Mouse (Mus musculus) thymus, postnatal 0 days (tissue): ENCODE measurements around the gene Zzz3. TPM values are rescaled to one million over a fixed set of nuclear protein-coding genes. Genes with fewer than 3 reads are reported as not detected.
A peak's percentile ranks its signal among the peaks of the same experiment; 100 is the strongest.

Experiments
- DNase-seq: peaks from one replicate; pipeline ENCODE4 v3.0.0-alpha.2; 2015; ENCODE audit warnings: low spot score
- polyA plus RNA-seq: library from polyadenylated mRNA; unstranded; fragments of >200 nt; fragmentation: Nextera tagmentation; extraction: Ambion mirVana; gene quantifications from 2 replicates; pipeline ENCODE4 v1.2.1, GENCODE M21; 2015

The Zzz3 gene
- 41.7 and 44.6 TPM in 2 replicates for polyA plus RNA-seq

- peak; percentile 94 for DNase-seq
Observed at GRCm38 (mm10) chr3:152395350-152396277, at the start of gene Zzz3. Gene Zzz3, plus strand, starts transcription at chr3:152395473.

GRCm38 (mm10) chr3:152345732-152346632, 49.3 kb upstream of the Zzz3 start, which contains the start of gene Usp33:
Gene Usp33, plus strand, starts transcription at chr3:152346478.
- peak; percentile 92 for DNase-seq

GRCm38 (mm10) chr3:152346633-152347141, 48.6 kb upstream of the Zzz3 start:
- DNase-seq: peak; percentile 22

- DNase-seq: no peak
Observed at GRCm38 (mm10) chr3:152347227-152347626, 48.0 kb upstream of the Zzz3 start.

GRCm38 (mm10) chr3:152348011-152348830, 47.1 kb upstream of the Zzz3 start:
- DNase-seq: no peak

GRCm38 (mm10) chr3:152350431-152350830, 44.8 kb upstream of the Zzz3 start:
- no peak for DNase-seq

- DNase-seq: no peak
Observed at GRCm38 (mm10) chr3:152350966-152351365, 44.3 kb upstream of the Zzz3 start.

GRCm38 (mm10) chr3:152352289-152352688, 43.0 kb upstream of the Zzz3 start:
- DNase-seq: no peak

GRCm38 (mm10) chr3:152353434-152354177, 41.7 kb upstream of the Zzz3 start:
- no peak for DNase-seq

- peak; percentile 54 for DNase-seq
Observed at GRCm38 (mm10) chr3:152355361-152355760, 39.9 kb upstream of the Zzz3 start.

- no peak for DNase-seq
Observed at GRCm38 (mm10) chr3:152356751-152357150, 38.5 kb upstream of the Zzz3 start.

GRCm38 (mm10) chr3:152359151-152359550, 36.1 kb upstream of the Zzz3 start:
- no peak for DNase-seq

- DNase-seq: no peak
Observed at GRCm38 (mm10) chr3:152364181-152364580, 31.1 kb upstream of the Zzz3 start.

GRCm38 (mm10) chr3:152376063-152376462, 19.2 kb upstream of the Zzz3 start:
- no peak for DNase-seq

- DNase-seq: no peak
Observed at GRCm38 (mm10) chr3:152384106-152384505, 11.2 kb upstream of the Zzz3 start.

GRCm38 (mm10) chr3:152396278-152396987, 1.2 kb downstream of the Zzz3 start:
- DNase-seq: peak; percentile 98

- no peak for DNase-seq
Observed at GRCm38 (mm10) chr3:152396988-152397314, 1.7 kb downstream of the Zzz3 start.

GRCm38 (mm10) chr3:152397335-152397940, 2.2 kb downstream of the Zzz3 start:
- no peak for DNase-seq

- no peak for DNase-seq
Observed at GRCm38 (mm10) chr3:152400441-152400840, 5.2 kb downstream of the Zzz3 start.
